Mouse (Mus musculus) spleen, postnatal 14 days (tissue): Measurements from ENCODE around the gene Pros1.

ENCODE experiments used
- DNase-seq, 2 experiments: peaks; one replicate each; pipeline ENCODE4 v3.0.0; 2021 to 2022; ENCODE audit warnings: low spot score in 2 of 2

Gene Pros1

GRCm38 (mm10) chr16:62854191-62855068, at the start of gene Pros1:
Pros1 (plus strand) TSS chr16:62854307.
- DNase-seq = peak; percentile 3 to 7

DNA sequence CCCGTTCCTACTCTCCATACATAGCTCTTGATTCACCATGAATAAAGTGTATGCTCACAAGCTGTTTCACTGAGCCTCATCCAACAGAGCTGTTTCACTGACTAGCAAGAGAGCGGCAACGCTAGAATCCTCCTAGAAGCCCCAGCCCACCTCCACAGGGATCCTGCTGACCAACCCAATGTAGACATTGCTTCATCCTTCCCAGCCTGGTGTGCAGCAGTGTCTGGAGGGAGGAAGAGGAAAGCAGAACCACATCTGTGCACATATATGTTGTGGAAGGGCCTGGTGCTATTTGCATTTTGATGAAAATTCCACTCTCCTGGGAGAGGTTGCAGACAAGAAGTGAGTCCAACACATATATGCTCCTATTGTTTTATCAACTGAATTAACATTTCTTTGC, 49.5 kb upstream of the Pros1 start:
- no peak for DNase-seq

DNA sequence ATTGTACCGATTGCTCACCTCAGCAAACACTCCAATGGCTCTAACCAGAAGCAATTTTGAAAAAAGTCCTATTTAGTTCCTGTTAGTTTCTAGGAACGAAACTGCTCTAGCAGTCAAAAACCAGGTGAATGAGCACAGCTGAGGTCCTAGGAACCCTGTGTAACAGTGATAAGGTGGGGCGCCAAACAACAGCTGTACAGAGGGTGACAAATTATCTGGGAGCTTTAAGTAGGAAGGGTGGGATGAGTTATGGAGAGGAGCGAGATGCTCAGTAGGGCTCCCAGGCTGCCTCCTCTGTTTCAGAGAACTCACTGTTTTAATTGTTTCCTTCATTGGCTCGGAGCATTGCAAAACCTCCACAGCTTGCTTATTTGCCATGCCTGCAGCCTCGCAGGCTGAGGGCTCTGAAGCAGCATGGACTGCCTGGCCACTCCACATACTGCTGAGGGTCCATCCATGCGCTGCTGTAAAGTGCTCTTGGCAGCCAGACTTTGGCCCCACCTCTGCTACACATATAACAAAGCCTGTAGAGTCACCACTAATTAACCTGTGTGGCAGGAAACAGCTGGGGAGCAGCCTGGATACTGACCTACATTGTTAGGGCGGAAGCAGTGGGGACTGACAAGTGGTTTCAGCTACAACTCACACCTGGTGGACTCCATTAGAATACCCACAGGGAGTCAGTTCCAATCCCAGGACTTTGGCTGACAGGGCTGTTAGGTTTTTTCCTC, 46.7 kb upstream of the Pros1 start:
- DNase-seq = no peak

DNA sequence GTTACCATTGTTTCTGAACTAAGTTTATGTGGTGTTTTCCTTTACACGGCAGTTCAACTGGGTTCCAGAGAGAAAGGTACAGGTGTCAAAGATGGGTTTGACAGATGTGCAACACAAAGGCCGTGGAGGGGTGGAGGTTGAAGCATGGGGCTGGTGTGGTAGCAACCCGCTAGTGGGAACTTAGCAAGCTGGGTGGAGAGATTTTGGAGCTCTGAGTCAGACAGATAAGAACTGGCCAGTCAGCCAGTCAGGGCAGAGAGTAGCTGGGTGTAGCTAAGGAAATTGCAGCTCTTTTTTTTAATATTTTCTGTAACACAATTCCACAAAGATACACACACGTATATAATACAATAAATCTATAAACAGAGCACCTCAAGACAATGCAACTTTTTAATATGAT, 43.3 kb upstream of the Pros1 start:
- no peak for DNase-seq

DNA sequence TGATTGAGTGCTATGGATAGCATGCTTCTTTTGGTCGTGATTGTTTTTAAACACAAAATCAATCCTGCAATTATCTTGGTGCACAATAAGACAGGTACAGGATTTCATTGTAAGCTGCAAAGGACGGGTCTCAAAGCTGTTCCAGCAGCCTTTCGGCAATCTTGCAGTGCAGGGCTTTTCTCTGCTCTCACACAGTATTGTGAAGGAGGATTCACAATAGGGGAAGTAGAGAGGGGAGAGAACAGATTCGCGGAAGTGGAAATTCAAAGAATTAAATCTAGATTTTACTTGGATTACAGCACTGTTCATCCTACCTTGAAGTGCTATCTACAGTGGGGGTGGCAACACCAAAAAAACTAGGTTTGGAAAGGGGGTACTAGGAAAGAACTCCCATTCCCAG, 40.3 kb upstream of the Pros1 start:
- DNase-seq = no peak

- no peak for DNase-seq
These were observed 39.6 kb upstream of the Pros1 start, which contains the start of gene Stx19 for GRCm38 (mm10) chr16:62814491-62814890. Stx19 (plus strand) TSS chr16:62814676.

GRCm38 (mm10) chr16:62822472-62822871, 31.6 kb upstream of the Pros1 start:
- no peak for DNase-seq

DNA sequence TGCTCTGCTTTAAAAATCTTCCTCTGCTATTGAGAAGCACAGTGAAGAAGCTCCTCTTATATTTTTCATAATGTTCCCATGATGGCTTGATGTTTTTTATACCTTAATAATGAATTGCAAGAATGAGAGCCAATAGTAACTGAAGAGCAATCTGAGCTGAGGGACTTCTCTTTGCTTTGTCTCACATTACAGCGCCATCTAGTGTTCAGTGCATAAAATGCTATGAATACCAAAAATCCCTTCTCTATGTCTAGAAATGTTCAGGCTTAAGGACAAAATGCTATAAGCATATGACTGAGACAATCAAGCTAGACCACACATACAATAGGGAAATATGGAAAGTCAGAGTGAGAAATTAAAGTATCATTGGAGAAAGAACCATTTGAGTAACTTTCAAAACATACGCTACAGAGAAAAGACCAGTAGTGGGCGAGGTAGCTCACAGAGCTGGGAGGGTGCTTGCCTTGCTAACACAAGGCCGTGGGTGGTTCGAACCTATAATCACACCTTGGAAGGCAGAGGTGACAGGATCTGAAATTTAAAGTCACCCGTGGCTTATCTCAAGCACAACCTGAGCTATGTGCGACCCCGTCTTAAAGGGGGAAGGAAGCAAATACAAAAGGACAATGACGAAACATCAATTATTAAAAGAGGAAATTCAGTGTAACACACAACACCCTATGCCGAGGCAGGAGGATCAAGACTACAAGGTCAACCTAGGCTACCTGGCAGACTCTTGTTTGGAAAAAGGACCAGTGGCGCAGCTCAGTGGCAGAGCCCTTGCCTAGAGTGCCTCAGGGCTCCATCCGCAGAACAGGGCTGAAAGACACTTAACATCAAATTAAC, 27.7 kb upstream of the Pros1 start:
- DNase-seq = no peak

DNA sequence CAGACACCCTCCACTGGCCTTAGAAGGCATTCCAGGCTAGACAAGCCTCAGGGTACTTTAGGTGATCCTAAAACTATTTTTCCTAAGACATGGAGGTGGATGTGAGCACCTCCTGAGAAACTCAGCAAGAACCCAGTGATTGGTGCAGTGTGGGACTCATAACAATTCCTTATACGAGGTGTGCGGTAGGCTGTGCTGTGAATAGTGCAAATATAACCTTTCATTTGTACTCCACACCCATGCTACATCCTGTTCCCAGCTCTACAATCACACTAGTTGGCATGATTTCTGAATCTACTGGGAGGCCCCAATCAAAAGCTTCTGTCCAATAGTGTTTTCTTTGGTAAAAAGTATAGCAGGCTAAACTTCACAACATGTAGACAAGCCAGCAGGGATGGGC, 22.1 kb upstream of the Pros1 start:
- DNase-seq = no peak

- peak in 1 of 2 experiments; percentile 33 for DNase-seq
These were observed 21.6 kb upstream of the Pros1 start for GRCm38 (mm10) chr16:62832481-62832880.

DNA sequence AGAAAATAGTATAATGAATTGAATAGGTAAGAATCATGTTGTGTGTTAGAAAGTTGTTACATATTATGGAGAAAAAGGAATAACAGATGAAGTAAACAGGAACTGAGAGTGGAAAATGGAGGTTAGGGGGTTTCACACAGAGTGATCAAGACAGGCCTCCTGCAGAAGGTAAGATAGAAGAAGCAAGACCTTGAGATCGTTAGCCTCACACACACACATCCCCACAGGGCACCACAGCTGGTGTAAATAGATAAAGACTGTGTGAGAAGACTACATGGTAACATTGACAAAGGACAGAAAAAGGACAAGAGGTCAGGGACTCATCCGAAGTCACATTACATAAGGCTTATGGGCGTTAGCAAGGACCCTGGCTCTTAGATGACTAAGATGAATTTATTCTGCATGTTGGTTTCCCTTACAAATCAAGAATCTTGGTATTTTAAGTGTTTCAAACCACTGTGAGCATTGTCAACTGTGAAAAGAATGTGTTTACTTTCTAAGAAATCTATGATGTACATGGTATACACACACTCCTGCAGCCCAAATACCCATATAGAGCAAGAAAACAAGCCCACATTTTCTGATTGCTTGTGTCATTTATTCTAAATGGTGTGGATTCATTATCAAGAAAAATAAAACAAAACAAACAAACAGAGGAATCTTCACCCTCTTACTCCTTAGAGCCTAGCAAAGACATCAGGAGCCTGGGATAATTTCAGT, 19.9 kb upstream of the Pros1 start:
- DNase-seq = no peak

GRCm38 (mm10) chr16:62845341-62845740, 8.8 kb upstream of the Pros1 start:
- DNase-seq = no peak

DNA sequence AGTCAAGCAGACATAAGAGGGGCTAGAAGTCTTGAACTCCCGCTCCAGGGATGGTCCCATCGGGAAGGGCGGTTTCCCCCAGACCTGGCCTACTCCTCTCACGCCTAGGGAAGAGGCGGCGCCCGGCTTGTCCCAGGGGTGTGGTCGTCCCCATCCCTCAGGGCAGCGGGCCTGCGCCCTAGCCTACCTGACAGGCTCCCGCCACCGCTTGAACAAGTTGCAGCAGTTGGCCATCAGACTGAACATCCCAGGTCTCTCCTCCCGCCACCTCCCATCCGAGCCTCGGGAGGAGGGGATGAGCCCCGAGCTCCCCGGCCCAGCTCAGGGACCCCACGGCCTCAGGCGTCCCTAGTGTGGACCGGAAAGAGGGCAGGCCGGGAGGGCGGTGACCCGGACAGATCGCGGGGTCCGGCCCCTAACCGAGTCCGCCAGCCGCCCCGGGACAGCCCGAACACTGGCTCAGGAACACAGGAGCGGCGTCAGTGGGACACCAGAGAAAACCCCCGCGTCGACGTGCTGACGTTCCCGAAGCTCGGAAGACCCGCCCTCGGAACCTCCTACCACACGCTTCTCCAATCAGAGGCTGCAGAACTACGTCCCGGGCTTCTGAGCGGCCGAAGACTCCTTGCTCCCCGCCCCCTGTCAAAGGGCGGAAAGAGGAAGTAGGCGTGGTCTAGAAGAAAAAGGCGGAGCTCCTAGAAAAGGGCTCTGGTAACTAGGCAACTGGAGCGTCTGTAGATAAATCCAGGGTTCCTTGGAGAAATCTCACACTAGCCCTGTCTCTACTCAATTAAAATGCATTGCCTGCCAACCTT, 7.4 kb upstream of the Pros1 start, which contains the start of gene Arl13b:
Gene Arl13b (minus strand): TSS at position 543 of the 815 bp plus-strand sequence.
- DNase-seq = peak; percentile 68 to 80

GRCm38 (mm10) chr16:62852464-62853252, 1.4 kb upstream of the Pros1 start:
- DNase-seq = no peak

DNA sequence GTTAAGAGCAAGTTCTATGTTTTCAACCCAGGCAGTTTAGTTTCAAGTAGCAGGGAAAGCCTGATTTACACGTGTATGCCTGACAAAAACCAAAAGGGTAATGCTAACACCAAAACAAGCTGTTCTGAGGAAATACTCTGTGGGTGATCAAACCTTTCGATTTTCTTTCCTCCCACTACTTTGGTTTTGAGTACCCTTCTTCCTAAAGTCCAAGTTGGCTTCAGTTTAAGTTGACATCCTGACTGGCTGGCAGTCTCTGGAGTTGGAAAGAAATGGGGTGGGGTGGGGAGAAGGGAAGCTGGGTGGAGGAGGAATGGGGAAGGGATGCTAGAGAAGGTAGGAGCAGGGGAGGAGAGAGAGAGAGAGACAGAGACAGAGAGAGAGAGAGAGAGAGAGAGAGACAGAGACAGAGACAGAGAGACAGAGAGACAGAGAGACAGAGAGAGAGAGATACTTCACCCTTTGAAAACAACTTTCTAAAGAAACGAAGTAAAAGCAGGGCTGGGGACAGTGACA, 438 bp upstream of the Pros1 start:
- DNase-seq = no peak

DNA sequence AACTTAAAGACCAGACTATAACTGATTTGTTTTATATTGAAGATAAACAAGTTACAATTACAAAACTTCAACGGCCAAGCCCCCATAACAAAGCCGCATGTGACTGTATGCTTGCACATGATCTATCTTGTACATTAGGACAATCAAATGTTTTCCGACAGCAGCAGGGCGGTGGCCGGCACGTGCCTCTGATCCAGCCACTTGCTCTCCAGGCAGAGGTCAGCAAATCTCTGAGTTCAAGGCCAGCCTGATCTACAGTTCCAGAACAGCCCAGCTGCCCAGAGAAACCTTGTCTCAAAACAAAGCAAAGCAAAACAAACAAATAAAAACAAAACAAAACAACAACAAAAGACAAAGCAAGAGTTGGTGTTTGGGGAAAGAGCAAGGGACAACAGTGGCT, 1.3 kb downstream of the Pros1 start:
- DNase-seq = no peak

GRCm38 (mm10) chr16:62856273-62856672, 2.2 kb downstream of the Pros1 start:
- DNase-seq = no peak

GRCm38 (mm10) chr16:62857498-62857897, 3.4 kb downstream of the Pros1 start:
- no peak for DNase-seq

DNA sequence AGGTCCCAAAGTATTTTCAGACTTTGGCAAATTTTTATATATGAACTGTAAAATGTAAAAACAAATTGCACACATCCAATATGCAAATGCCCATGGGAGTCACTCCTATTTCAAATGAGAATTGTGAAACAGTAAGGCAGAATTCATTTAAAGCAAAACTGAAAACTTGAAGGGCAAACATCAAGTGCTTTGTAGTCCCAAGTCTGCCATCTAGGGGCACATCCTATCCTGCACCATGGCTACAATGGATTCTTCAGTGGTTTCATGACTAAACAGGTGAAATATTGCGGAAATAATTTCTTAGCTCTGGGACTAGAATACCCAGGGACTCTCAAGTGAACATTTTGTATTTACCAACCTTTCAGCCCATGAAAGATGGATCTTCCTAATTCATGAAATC, 3.9 kb downstream of the Pros1 start:
- no peak for DNase-seq
